Mouse (Mus musculus): ENCODE data around the gene Esrrg. TPM values are rescaled to one million over a fixed set of nuclear protein-coding genes. Genes with fewer than 3 reads are reported as not detected.

The Esrrg gene
- polyA plus RNA-seq, 1 experiment from 2014 or later, result 34.5 TPM

DNA sequence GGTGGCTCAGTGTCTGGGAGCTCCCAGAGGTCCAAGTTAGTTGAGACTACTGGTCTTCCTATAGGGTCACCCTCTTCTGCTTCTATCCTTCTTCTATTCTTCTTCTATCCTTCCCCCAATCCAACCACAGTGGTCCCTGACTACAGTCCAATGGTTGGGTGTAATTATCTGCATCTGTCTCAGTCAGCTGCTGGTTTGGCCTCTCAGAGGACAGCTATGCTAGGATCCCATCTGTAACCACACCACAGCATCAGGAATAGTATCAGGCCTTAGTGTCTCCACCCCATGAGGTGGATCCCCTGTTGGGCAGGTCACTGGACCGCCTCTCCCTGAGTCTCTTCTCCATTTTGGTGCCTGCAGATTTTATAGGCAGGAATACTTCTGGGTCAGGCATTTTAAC, 600.4 kb downstream of the Esrrg start:
- H3K9ac ChIP-seq (replicated peaks; ENCODE audit: low read length), result no peak overlapping the region
- no peaks in the 10 kb centered on the region for H3K27me3 ChIP-seq (ENCODE audit: control insufficient read depth, insufficient read depth, low read length)
- no peak overlapping the region for H3K4me3 ChIP-seq (replicated peaks; ENCODE audit: low read depth, low read length)
- WGBS, result 78% methylated on average over 1 of the region's 1 CpGs
- ATAC-seq (ENCODE audit: low FRiP score, low TSS enrichment), result no peak
- H3K9me3 ChIP-seq (ENCODE audit: control insufficient read depth, low read length), result no peaks in the 10 kb centered on the region
- H3K4me2 ChIP-seq (ENCODE audit: low read length), result no peak overlapping the region
- H3K36me3 ChIP-seq (ENCODE audit: control insufficient read depth, insufficient read depth, low read length), result no peaks in the 10 kb centered on the region
- H3K27ac ChIP-seq (replicated peaks; ENCODE audit: low read depth, low read length), result no peak overlapping the region
- H3K4me1 ChIP-seq (ENCODE audit: control insufficient read depth, insufficient read depth, low read length), result no peaks in the 10 kb centered on the region
- DNase-seq, result no peak

DNA sequence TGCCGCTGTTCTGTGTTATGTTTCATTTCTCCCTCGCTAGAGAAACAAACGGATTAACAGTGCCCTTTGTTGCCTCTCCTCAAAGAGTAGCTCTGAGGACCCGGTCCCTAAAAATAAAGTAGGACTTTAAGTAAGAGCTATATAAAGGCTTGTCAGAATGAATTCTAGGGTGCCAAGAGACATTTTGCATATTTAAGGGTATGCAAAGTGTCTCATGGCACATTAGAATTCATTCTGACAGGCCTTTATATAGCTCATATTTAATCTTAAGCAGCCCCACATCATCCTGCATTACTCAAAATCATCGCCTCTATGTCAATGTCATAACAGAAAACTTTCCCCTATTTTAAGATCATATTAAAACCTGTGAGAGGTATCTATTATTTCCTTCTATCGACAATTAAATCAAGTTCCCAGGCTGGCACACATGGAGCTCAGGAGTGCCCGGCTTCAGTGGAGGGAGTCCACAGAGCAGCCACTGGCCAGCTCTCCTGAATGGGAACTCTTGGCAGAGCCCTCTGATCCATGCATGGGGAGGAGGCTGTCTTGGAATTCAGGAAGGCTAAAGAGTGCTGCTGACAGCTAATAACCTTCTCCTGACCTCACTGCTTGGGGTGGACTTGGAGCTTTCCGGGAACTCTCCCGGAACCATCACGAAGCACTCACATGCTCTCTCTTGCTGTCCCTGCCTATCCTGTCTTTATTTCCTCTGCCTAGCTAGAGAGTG, 606.5 kb downstream of the Esrrg start:
- 41% methylated on average over 10 of the region's 10 CpGs for WGBS
- no peak overlapping the region for H3K4me3 ChIP-seq (replicated peaks; ENCODE audit: low read depth, low read length)
- no peaks in the 10 kb centered on the region for H3K36me3 ChIP-seq (ENCODE audit: control insufficient read depth, insufficient read depth, low read length)
- no peaks in the 10 kb centered on the region for H3K4me1 ChIP-seq (ENCODE audit: control insufficient read depth, insufficient read depth, low read length)
- no peak overlapping the region for H3K27ac ChIP-seq (replicated peaks; ENCODE audit: low read depth, low read length)
- no peak overlapping the region for H3K9ac ChIP-seq (replicated peaks; ENCODE audit: low read length)
- ATAC-seq (ENCODE audit: low FRiP score, low TSS enrichment) (no peak), DNase-seq (peak; percentile 27)
- H3K4me2 ChIP-seq (ENCODE audit: low read length), result no peak overlapping the region
- H3K27me3 ChIP-seq (ENCODE audit: control insufficient read depth, insufficient read depth, low read length), result no peaks in the 10 kb centered on the region
- H3K9me3 ChIP-seq (ENCODE audit: control insufficient read depth, low read length), result no peaks in the 10 kb centered on the region

- 90% methylated on average over 4 of the region's 4 CpGs for WGBS
- Histone ChIP-seq H3K9ac (replicated peaks; ENCODE audit: low read length) (no peak overlapping the region), H3K36me3 (ENCODE audit: control insufficient read depth, insufficient read depth, low read length) (no peaks in the 10 kb centered on the region), H3K4me3 (replicated peaks; ENCODE audit: low read depth, low read length) (no peak overlapping the region), H3K9me3 (ENCODE audit: control insufficient read depth, low read length) (no peaks in the 10 kb centered on the region), H3K4me1 (ENCODE audit: control insufficient read depth, insufficient read depth, low read length) (no peaks in the 10 kb centered on the region), H3K27me3 (ENCODE audit: control insufficient read depth, insufficient read depth, low read length) (no peaks in the 10 kb centered on the region), H3K27ac (replicated peaks; ENCODE audit: low read depth, low read length) (no peak overlapping the region), H3K4me2 (ENCODE audit: low read length) (no peak overlapping the region)
- DNase-seq, result no peak
- ATAC-seq (ENCODE audit: low FRiP score, low TSS enrichment), result no peak
Observed at GRCm38 (mm10) chr1:188221226-188221792, 612.7 kb downstream of the Esrrg start.

GRCm38 (mm10) chr1:188233036-188233724, 624.6 kb downstream of the Esrrg start:
- DNase-seq (no peak), ATAC-seq (ENCODE audit: low FRiP score, low TSS enrichment) (no peak)
- WGBS, result 87% methylated on average over 5 of the region's 5 CpGs
- Histone ChIP-seq H3K9me3 (ENCODE audit: control insufficient read depth, low read length) (no peaks in the 10 kb centered on the region), H3K36me3 (ENCODE audit: control insufficient read depth, insufficient read depth, low read length) (no peaks in the 10 kb centered on the region), H3K4me2 (ENCODE audit: low read length) (no peak overlapping the region), H3K4me1 (ENCODE audit: control insufficient read depth, insufficient read depth, low read length) (no peaks in the 10 kb centered on the region), H3K4me3 (replicated peaks; ENCODE audit: low read depth, low read length) (no peak overlapping the region), H3K27me3 (ENCODE audit: control insufficient read depth, insufficient read depth, low read length) (no peaks in the 10 kb centered on the region), H3K27ac (replicated peaks; ENCODE audit: low read depth, low read length) (no peak overlapping the region), H3K9ac (replicated peaks; ENCODE audit: low read length) (no peak overlapping the region)

GRCm38 (mm10) chr1:188238636-188239035, 630.0 kb downstream of the Esrrg start:
- DNase-seq, result no peak
- H3K9ac ChIP-seq (replicated peaks; ENCODE audit: low read length), result no peak overlapping the region

DNA sequence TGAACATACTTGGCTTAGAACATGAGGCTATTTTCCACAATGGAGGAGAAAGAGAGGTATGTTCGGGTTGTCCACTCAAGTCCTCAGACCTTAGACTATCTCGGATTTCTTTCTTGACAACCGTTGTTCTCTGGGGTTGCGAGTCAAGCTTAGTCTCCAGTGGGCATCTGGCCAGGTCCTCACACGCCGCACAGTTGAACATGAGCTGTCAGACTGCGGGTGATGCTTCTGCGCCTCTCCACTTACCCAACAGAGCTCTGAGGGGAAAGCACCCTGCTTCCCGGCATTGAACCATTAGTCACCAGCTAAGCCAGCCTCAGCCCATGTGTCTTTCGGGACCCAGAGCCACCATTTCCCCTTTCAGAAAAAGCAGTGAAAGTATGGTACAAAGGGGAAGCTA, 633.2 kb downstream of the Esrrg start:
- no peak for ATAC-seq (ENCODE audit: low FRiP score, low TSS enrichment)
- no peak overlapping the region for H3K27ac ChIP-seq (replicated peaks; ENCODE audit: low read depth, low read length)
- H3K9me3 ChIP-seq (ENCODE audit: control insufficient read depth, low read length), result no peaks in the 10 kb centered on the region
- H3K4me3 ChIP-seq (replicated peaks; ENCODE audit: low read depth, low read length), result no peak overlapping the region
- 89% methylated on average over 10 of the region's 10 CpGs for WGBS
- no peaks in the 10 kb centered on the region for H3K36me3 ChIP-seq (ENCODE audit: control insufficient read depth, insufficient read depth, low read length)
- H3K4me1 ChIP-seq (ENCODE audit: control insufficient read depth, insufficient read depth, low read length), result no peaks in the 10 kb centered on the region
- DNase-seq, result no peak
- no peak overlapping the region for H3K4me2 ChIP-seq (ENCODE audit: low read length)
- H3K27me3 ChIP-seq (ENCODE audit: control insufficient read depth, insufficient read depth, low read length), result no peaks in the 10 kb centered on the region
- no peak overlapping the region for H3K9ac ChIP-seq (replicated peaks; ENCODE audit: low read length)

More at GRCm38 (mm10) chr1:188238636-188239035, 630.0 kb downstream of the Esrrg start:
- Histone ChIP-seq H3K4me1 (ENCODE audit: control insufficient read depth, insufficient read depth, low read length) (no peaks in the 10 kb centered on the region), H3K36me3 (ENCODE audit: control insufficient read depth, insufficient read depth, low read length) (no peaks in the 10 kb centered on the region), H3K27ac (replicated peaks; ENCODE audit: low read depth, low read length) (no peak overlapping the region), H3K27me3 (ENCODE audit: control insufficient read depth, insufficient read depth, low read length) (no peaks in the 10 kb centered on the region), H3K4me2 (ENCODE audit: low read length) (no peak overlapping the region), H3K4me3 (replicated peaks; ENCODE audit: low read depth, low read length) (no peak overlapping the region), H3K9me3 (ENCODE audit: control insufficient read depth, low read length) (no peaks in the 10 kb centered on the region)
- ATAC-seq (ENCODE audit: low FRiP score, low TSS enrichment), result no peak

DNA sequence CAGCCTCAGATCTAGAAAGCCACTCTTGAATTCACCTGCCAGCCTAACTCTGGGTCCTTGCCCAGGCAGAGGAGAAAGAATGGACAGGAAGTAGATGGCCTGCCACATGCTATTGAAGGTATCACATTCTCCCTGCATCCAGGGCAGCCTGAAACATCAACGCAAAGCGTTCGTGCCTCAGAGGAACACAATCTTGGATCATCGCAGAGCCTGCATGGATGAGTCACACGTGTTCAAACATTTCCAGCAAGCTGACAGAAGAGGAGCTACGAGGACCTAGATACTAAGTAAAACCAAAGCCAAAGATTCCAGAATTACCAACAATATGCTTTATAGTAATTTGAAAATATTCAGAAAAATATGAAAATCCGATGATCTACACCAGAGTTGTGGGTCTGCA, 648.9 kb downstream of the Esrrg start:
- Histone ChIP-seq H3K9me3 (ENCODE audit: control insufficient read depth, low read length) (no peaks in the 10 kb centered on the region), H3K27me3 (ENCODE audit: control insufficient read depth, insufficient read depth, low read length) (no peaks in the 10 kb centered on the region), H3K4me2 (ENCODE audit: low read length) (no peak overlapping the region), H3K4me1 (ENCODE audit: control insufficient read depth, insufficient read depth, low read length) (peaks cover 10% of the 10 kb centered on the region; the same call in 1 of the 2 replicates), H3K36me3 (ENCODE audit: control insufficient read depth, insufficient read depth, low read length) (no peaks in the 10 kb centered on the region), H3K4me3 (replicated peaks; ENCODE audit: low read depth, low read length) (no peak overlapping the region), H3K9ac (replicated peaks; ENCODE audit: low read length) (no peak overlapping the region), H3K27ac (replicated peaks; ENCODE audit: low read depth, low read length) (no peak overlapping the region)
- ATAC-seq (ENCODE audit: low FRiP score, low TSS enrichment) (no peak), DNase-seq (no peak)
- WGBS, result 92% methylated on average over 7 of the region's 7 CpGs

DNA sequence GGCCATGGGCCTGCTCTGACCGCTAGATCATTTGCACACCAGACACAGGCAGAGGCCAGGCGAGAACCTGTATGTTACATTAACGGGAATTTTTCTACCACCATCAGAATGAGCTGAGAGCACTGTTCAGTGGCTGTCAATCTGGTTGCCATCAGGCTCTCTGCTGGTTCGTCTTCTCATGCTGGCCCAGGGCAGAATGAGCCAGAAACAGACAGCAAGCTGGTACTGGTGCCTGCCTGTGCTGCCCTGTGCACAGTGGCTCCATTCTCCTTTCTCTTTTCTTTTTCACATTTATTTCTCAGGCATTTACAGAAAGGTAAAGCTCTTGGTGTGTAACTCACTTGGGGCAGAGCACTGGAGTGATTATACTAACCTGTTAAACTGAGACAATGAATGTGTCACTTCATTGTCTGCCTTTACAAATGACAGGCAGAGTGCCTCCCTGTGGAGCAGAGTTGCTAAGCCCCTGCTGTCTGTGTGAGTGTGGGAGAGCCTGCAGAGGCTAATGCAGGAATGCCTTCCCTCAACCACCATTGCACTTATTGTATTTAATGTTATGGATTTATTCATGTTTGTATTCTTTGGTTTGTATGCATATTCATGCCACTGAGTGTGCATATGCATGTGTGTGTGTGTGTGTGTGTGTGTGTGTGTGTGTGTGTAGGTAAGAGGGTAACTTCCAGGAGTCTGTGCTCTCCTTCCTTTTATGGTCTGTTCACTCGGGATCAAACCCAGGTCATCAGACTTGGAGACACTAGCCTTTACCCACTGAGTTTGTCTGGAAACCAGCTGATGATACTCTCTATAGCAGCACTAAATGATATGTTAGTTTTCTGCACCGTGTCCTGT, 651.9 kb downstream of the Esrrg start:
- peak; percentile 66 for DNase-seq
- no peak overlapping the region for H3K9ac ChIP-seq (replicated peaks; ENCODE audit: low read length)
- no peaks in the 10 kb centered on the region for H3K27me3 ChIP-seq (ENCODE audit: control insufficient read depth, insufficient read depth, low read length)
- H3K9me3 ChIP-seq (ENCODE audit: control insufficient read depth, low read length), result no peaks in the 10 kb centered on the region
- H3K4me3 ChIP-seq (replicated peaks; ENCODE audit: low read depth, low read length), result no peak overlapping the region
- no peaks in the 10 kb centered on the region for H3K36me3 ChIP-seq (ENCODE audit: control insufficient read depth, insufficient read depth, low read length)
- WGBS, result 51% methylated on average over 6 of the region's 6 CpGs
- ATAC-seq (ENCODE audit: low FRiP score, low TSS enrichment), result peak; percentile 63; the same call in 1 of the 2 replicates
- no peak overlapping the region for H3K27ac ChIP-seq (replicated peaks; ENCODE audit: low read depth, low read length)
- peaks cover 10% of the 10 kb centered on the region; the same call in 1 of the 2 replicates for H3K4me1 ChIP-seq (ENCODE audit: control insufficient read depth, insufficient read depth, low read length)
- H3K4me2 ChIP-seq (ENCODE audit: low read length), result no peak overlapping the region
